Mouse (Mus musculus): ENCODE results near the gene Galnt16.

GRCm38 (mm10) chr12:80530052-80530451, 12.0 kb downstream of the Galnt16 start:
- TF ChIP-seq CTCF (IDR thresholded peaks at IDR 0.05; ENCODE audit: borderline replicate concordance, insufficient read depth, low read depth, low read length) (no peak), POLR2A (IDR thresholded peaks at IDR 0.05; ENCODE audit: borderline replicate concordance, insufficient read depth, low read length) (no peak)
